Mouse (Mus musculus) heart, adult 8-10 months (tissue): Measurements from ENCODE around the gene Fiz1. TPM values are rescaled to one million over a fixed set of nuclear protein-coding genes. Genes with fewer than 3 reads are reported as not detected.
"Not testable (repeated sequence)": the region's sequence is repeated elsewhere in the genome, so short reads cannot be mapped to it uniquely, and the experiment has no call there.

ENCODE experiments used
- DNase-seq: peaks from one replicate; pipeline ENCODE4 v3.0.0; 2022; ENCODE audit warnings: low spot score
- total RNA-seq, 4 experiments: library from RNA; stranded (reverse); gene quantifications; 2 replicates each; pipeline ENCODE4 v1.2.4; 2022

Fiz1 gene
- total RNA-seq, 4 experiments from 2014 or later, result 15.2 to 25.9 (median 17.5) TPM

GRCm38 (mm10) chr7:5038109-5038732 is 23.7 kb upstream of the Fiz1 start, which contains the start of gene Zfp784:
Zfp784 (minus strand) TSS chr7:5038446.
- peak; percentile 94 for DNase-seq

- no peak for DNase-seq
Observed at GRCm38 (mm10) chr7:5037467-5037866, 23.0 kb upstream of the Fiz1 start.

DNA sequence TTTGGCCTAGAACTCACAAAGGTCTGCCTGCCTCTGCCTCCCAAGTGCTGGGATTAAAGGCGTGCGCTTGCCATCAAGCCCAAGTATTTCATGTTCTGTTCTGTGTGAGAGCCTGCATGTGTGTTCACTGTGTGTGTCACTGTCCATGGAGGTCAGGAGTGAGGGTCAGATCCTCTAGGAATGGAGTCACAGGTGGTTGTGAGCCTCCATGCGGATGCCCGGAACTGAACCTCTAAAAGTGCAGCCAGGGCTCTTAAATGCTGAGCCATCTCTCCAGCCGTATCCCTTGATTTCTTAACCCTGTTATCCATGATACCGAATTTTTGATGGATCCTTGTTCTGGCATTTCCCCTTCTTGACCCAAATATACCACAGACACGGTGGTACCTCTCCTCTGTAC is 22.5 kb upstream of the Fiz1 start:
- no peak for DNase-seq

- DNase-seq, result no peak
Observed at GRCm38 (mm10) chr7:5036136-5036535, 21.6 kb upstream of the Fiz1 start.

DNA sequence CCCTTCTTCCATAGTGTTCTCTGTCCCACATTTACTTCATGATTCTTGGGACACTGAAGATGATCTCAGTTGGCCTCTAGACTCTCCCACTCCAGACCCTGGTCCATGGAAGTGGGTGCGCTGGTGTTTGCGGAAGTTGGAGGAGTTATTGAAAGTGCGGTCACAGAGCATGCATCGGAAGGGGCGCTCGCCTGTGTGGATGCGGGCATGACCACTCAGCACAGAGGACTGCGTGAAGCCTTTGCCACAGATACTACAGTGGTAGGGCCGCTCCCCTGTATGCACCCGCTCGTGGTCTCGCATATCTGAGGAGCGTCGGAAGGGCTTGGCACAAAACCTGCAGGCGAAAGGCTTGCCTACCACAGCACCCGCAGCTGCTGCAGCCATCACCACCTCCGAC is 21.1 kb upstream of the Fiz1 start:
- no peak for DNase-seq

DNA sequence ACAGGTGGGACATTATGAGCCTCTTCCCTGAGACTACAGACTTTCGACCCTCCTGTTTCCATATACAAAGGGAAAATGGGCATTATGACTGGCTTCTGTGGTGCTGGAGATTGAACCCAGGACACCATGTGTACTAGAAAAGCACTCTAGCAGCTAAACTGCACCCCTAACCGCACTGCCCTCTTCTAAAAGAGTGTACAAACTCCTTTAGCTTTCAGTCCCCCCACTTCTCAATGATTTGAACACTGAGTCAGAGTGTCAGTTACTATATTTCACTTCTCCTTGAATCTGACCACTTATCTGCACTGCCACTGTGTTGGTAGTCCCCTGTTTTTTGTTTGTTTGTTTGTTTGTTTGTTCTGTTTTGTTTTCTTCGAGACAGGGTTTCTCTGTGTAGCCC is 19.3 kb upstream of the Fiz1 start, which contains the start of gene 4632433K11Rik:
Gene 4632433K11Rik (plus strand): TSS at position 301 of the 400 bp plus-strand sequence.
- DNase-seq, result no peak

DNA sequence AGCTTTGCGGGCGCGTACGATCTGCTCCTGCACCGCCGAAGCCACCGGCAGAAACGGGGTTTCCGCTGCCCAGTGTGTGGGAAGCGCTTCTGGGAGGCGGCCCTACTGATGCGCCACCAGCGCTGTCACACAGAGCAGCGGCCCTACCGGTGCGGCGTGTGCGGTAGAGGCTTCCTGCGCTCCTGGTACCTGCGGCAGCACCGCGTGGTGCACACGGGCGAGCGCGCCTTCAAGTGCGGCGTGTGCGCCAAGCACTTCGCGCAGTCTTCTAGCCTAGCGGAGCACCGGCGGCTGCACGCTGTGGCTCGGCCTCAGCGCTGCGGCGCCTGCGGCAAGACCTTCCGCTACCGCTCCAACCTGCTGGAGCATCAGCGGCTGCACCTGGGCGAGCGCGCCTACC is 17.0 kb upstream of the Fiz1 start:
- no peak for DNase-seq

DNA sequence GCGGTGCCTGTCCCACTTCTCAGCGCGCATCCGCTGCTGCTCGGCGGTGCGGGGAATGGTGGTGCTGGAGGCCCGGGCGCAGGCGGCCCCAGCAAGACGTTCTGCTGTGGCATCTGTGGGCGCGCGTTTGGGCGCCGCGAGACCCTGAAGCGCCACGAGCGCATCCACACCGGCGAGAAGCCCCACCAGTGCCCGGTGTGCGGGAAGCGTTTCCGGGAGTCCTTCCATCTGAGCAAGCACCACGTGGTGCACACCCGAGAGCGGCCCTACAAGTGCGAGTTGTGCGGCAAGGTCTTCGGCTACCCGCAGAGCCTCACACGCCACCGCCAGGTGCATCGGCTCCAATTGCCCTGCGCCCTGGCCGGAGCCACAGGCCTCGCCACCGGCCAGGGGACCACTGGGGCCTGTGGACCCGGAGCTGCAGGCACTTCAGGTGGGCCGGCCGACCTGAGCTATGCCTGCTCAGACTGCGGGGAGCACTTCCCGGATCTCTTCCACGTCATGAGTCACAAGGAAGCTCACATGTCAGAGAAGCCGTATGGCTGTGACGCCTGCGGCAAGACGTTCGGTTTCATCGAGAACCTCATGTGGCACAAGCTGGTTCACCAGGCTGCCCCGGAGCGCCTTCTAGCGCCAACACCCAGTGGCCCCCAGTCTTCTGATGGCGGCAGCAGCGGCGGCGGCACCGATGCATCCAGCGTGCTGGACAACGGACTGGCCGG is 16.2 kb upstream of the Fiz1 start:
- DNase-seq, result no peak

DNA sequence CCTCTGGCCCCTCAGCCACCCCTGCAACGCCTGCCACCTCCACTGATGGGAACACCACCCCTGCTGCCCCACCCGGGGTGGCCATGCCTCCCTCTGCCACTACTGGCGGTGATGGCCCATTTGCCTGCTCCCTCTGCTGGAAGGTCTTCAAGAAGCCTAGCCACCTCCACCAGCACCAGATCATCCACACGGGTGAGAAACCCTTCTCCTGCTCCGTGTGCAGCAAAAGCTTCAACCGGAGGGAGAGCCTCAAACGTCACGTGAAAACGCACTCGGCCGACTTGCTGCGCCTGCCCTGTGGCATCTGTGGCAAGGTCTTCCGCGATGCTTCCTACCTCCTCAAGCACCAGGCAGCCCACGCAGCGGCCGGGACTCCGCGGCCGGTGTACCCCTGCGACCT is 15.4 kb upstream of the Fiz1 start:
- no peak for DNase-seq

GRCm38 (mm10) chr7:5029543-5029942 is 15.0 kb upstream of the Fiz1 start:
- DNase-seq, result no peak

DNA sequence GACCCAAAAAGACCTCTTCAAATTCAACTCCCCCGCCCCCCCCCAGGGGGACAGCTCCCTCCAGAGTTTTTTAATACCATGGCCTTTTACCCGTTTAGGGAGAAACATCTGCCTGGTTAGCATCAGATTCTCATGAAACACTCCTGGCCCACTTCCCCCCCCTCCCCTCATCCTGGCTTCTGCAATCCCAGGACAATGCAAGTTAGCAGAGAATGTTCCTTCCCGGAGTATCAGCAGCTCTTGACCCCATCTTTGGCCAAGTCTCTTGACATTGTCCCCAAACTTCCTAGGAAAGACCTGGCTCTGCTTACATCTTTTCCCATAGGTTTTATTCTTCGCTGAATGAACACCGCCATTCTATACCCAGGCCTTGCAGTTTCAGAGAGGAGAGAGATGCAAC is 6.7 kb upstream of the Fiz1 start:
- DNase-seq, result no peak

DNA sequence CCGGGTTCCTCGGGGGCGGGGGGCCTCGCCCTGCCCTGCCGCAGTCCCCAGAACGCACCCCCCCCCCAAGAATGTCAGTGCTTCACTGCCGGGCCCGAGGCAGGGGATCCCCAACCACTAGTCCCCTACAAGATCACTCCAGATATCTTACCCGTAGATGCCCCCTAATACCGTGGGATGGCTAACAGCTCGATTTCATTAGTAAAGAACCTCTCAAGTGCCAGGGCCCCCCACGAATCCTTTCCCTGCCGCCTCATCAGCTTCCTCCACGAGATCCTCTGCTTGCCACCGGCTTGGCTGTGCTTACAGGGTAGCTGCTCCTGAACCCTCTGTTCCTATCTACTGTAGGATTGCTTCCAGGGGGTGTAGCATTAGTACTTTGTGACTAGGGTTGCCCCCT is 6.2 kb upstream of the Fiz1 start:
- DNase-seq, result no peak

- DNase-seq, result peak; percentile 99
Observed at GRCm38 (mm10) chr7:5020000-5020681, 5.6 kb upstream of the Fiz1 start, which contains the start of the genes Zfp865 and Ccdc106. Zfp865 (plus strand) TSS chr7:5020376. Ccdc106 (plus strand) TSS chr7:5020553.

- DNase-seq, result not testable (repeated sequence)
Observed at GRCm38 (mm10) chr7:5019576-5019975, 5.1 kb upstream of the Fiz1 start.

- no peak for DNase-seq
Observed at GRCm38 (mm10) chr7:5017931-5018330, 3.4 kb upstream of the Fiz1 start.

- DNase-seq, result no peak
Observed at GRCm38 (mm10) chr7:5017352-5017751, 2.9 kb upstream of the Fiz1 start.

GRCm38 (mm10) chr7:5016920-5017319 is 2.4 kb upstream of the Fiz1 start:
- DNase-seq, result no peak

DNA sequence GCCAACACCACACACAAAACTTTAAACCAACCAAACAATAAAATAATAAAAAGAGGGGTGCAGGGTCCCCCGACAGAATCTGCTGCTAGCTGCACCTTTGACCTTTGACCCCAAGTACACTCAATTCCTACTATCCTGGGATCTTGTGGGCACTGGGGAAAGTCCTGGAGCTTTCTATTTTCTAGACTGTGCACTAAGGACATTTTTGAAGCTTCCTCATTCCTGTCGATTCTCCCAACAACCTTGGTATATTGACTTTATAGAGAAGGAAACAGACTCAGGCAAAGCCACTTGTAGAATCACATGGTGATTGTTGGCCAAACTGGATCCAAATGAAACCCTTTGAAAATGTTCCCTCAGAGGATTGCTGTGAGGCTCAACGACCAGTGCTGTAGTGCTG is 1.6 kb upstream of the Fiz1 start:
- no peak for DNase-seq

- DNase-seq, result peak; percentile 92
Observed at GRCm38 (mm10) chr7:5015118-5016001, 863 bp upstream of the Fiz1 start, which contains the start of gene Gm44973. Gm44973 (plus strand) TSS chr7:5015496.

DNA sequence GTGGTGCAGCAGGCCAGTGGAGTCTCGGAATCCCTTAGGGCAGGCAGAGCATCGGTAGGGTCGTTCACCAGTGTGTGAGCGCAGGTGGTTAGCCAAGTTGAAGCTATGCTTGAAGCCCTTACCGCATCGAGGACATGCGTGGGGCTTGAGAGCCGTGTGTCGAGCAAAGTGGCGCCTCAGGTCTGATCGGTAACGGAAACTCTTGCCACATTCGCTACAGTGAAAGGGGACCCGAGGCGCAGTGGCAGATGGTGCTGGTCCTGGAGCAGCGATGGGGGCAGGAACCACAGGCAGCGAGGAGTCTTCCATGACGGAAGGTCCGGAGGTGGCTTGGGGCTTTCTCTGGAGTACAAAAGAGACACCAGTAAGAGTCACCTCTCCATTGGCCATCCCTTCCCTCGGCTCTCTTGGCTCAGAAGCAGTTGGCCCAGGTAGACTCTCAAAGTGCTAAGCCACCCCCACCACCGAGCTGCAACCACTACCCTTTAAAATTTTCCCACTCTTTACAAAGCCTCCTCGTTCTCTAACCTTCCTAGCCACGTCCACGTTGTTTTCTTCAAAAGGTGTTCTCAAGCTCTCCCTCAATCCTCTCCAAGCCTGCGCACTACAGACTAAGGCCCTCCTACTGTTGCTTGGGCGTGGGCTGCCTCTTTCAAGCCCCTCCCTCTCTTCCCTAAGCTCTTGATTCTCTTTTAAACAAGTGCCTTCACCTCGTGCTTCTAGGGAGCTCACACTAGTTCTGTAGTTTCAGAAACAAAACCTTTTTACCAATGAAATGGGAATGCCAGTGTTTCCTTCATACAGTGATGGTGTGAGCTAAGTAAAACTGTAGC is 1.6 kb downstream of the Fiz1 start:
- no peak for DNase-seq

- DNase-seq, result no peak
Observed at GRCm38 (mm10) chr7:5008229-5008628, 6.3 kb downstream of the Fiz1 start.
